ENCODE assay signal across 9 mouse cellular contexts in genomic region chr4:66403708-66404200, GRCm38 (mm10). TPM values are rescaled to one million over a fixed set of nuclear protein-coding genes. Genes with fewer than 3 reads are reported as not detected.
A peak's percentile ranks its signal among the peaks of the same experiment; 100 is the strongest.
DNase-seq lines count a peak whose midpoint lies in the region; ATAC-seq and TF ChIP-seq lines count a peak whose summit lies in the region.
"Had no signal": no experiment of that assay in that cellular context is flagged by ENCODE, and none has a peak within 500 bp of the region (broad histone marks: within the 10 kb centered on the region; RNA-seq: fewer than 3 reads in every experiment).

No protein-coding gene starts in this region.

- H3K27me3 ChIP-seq in forebrain, embryonic 11.5 days (ENCODE audit: control insufficient read depth, insufficient read depth, low read length), result peaks cover 11% of the 10 kb centered on the region
- H3K27me3 ChIP-seq in intestine, embryonic 15.5 days (replicated peaks), result peaks cover 28% of the 10 kb centered on the region
- H3K27me3 ChIP-seq in lung, embryonic 16.5 days (ENCODE audit: control insufficient read depth, insufficient read depth, low read depth, low read length), result peaks cover 37% of the 10 kb centered on the region

- no peak for TF ChIP-seq CTCF in brain, embryonic 14.5 days (IDR thresholded peaks at IDR 0.05; ENCODE audit: borderline replicate concordance, extremely low read depth, insufficient read depth, insufficient read length)

- no peak overlapping the region for H3K27ac ChIP-seq in forebrain, embryonic 11.5 days (ENCODE audit: low read depth, low read length)
- no peak overlapping the region for H3K27ac ChIP-seq in intestine, embryonic 15.5 days
- H3K27ac ChIP-seq in lung, embryonic 16.5 days (ENCODE audit: low read length), result no peak overlapping the region

- peak overlapping the region; percentile 76 for H3K4me3 ChIP-seq in forebrain, embryonic 11.5 days (ENCODE audit: low read depth, low read length)
- H3K4me3 ChIP-seq in intestine, embryonic 15.5 days (replicated peaks), result peak overlapping the region; percentile 66
- H3K4me3 ChIP-seq in lung, embryonic 16.5 days (ENCODE audit: low read length), result peak overlapping the region; percentile 68

- H3K4me1 ChIP-seq in forebrain, embryonic 11.5 days (replicated peaks; ENCODE audit: control insufficient read depth, insufficient read depth, low read length), result 0 out of 2 replicates have a peak, but pooled peaks cover 3% of the 10 kb centered on the region
- H3K4me1 ChIP-seq in intestine, embryonic 15.5 days (replicated peaks), result peaks cover 9% of the 10 kb centered on the region; the same call in 1 of the 2 replicates
- H3K4me1 ChIP-seq in lung, embryonic 16.5 days (replicated peaks; ENCODE audit: control insufficient read depth, insufficient read depth, low read length), result no peaks in the 10 kb centered on the region; the same call in 1 of the 2 replicates

- H3K9me3 ChIP-seq in forebrain, embryonic 11.5 days (ENCODE audit: control insufficient read depth, low read length), result no peaks in the 10 kb centered on the region
- no peaks in the 10 kb centered on the region for H3K9me3 ChIP-seq in intestine, embryonic 15.5 days
- no peaks in the 10 kb centered on the region for H3K9me3 ChIP-seq in lung, embryonic 16.5 days (ENCODE audit: control insufficient read depth, low read length)

- ATAC-seq in forebrain, embryonic 11.5 days (replicated peaks; ENCODE audit: low FRiP score), result peak; percentile 71
- ATAC-seq in intestine, embryonic 15.5 days, result peak; percentile 63
- peak; percentile 13 for ATAC-seq in lung, embryonic 16.5 days (ENCODE audit: low read depth)

- under 1% methylated on average over 45 of the region's 51 CpGs for WGBS in forebrain, embryonic 11.5 days
- under 1% methylated on average over 50 of the region's 51 CpGs for WGBS in intestine, embryonic 15.5 days
- under 1% methylated on average over 37 of the region's 51 CpGs for WGBS in lung, embryonic 16.5 days

- peak overlapping the region; percentile 93 for H3K4me2 ChIP-seq in forebrain, embryonic 11.5 days (ENCODE audit: low read depth, low read length, severe bottlenecking)
- H3K4me2 ChIP-seq in intestine, embryonic 15.5 days (replicated peaks), result peak overlapping the region; percentile 98
- H3K4me2 ChIP-seq in lung, embryonic 16.5 days (ENCODE audit: low read depth, low read length), result peak overlapping the region; percentile 93

- DNase-seq in kidney, adult 18-20 months, result peak; percentile 13
- no peak for DNase-seq in kidney, adult 8-10 months
- DNase-seq in brain, embryonic 14.5 days (ENCODE audit: low read depth), result peak; percentile 58
- peak; percentile 81 for DNase-seq in forebrain, embryonic 11.5 days (ENCODE audit: low spot score)
- peak; percentile 71 for DNase-seq in right cerebral cortex, postnatal 25 days
- DNase-seq in urinary bladder, postnatal 10 days (ENCODE audit: low spot score), result no peak

- no peaks in the 10 kb centered on the region for H3K36me3 ChIP-seq in forebrain, embryonic 11.5 days (ENCODE audit: control insufficient read depth, insufficient read depth, low read length)
- no peaks in the 10 kb centered on the region for H3K36me3 ChIP-seq in intestine, embryonic 15.5 days
- H3K36me3 ChIP-seq in lung, embryonic 16.5 days (ENCODE audit: control insufficient read depth, insufficient read depth, low read length), result no peaks in the 10 kb centered on the region
- H3K36me3 ChIP-seq: G1E had no signal

- TF ChIP-seq POLR2A in brain, embryonic 14.5 days (IDR thresholded peaks at IDR 0.05; ENCODE audit: borderline replicate concordance, extremely low read depth, insufficient read depth, insufficient read length, poor library complexity, severe bottlenecking), result no peak

- H3K9ac ChIP-seq in forebrain, embryonic 11.5 days (ENCODE audit: low read length), result peak overlapping the region; percentile 87
- H3K9ac ChIP-seq in intestine, embryonic 15.5 days, result peak overlapping the region; percentile 58
- peak overlapping the region; percentile 63 for H3K9ac ChIP-seq in lung, embryonic 16.5 days (ENCODE audit: low read length)

RNA-seq across cellular contexts. Expression of gene Astn2, which starts 0.7 kb away (rescaled TPM):
- 11.8 and 23.7 TPM in 2 replicates for polyA plus RNA-seq in brain, embryonic 14.5 days (2012; rRNA removed)
- 0.94 and 1.2 TPM in 2 replicates for polyA plus RNA-seq in forebrain, embryonic 11.5 days (2014; fragmentation: Nextera tagmentation; extraction: Ambion mirVana)
- 0.55 and 0.57 TPM in 2 replicates for polyA plus RNA-seq in intestine, embryonic 15.5 days (2015; fragmentation: Nextera tagmentation; extraction: Ambion mirVana)
- polyA plus RNA-seq in lung, embryonic 16.5 days (2015; fragmentation: Nextera tagmentation; extraction: Ambion mirVana), result 0.08 and 0.36 TPM in 2 replicates
- polyA plus RNA-seq: G1E had no signal

Comparison
In these comparisons a context has a peak if more than half of its experiments do, and no peak if none do; other contexts are left out.
1. DNase-seq: peak in kidney, adult 18-20 months (single experiment), brain, embryonic 14.5 days (single experiment), forebrain, embryonic 11.5 days (single experiment) and right cerebral cortex, postnatal 25 days (single experiment); none in kidney, adult 8-10 months (0 of 2) and urinary bladder, postnatal 10 days (single experiment).
2. ATAC-seq: peak in every context shown above with its lines; median percentile 71 in forebrain, embryonic 11.5 days; 63 in intestine, embryonic 15.5 days; 13 in lung, embryonic 16.5 days.
3. Peak in every context shown above with its lines, with median percentiles within 50 percentile points of each other: H3K4me2 ChIP-seq, H3K4me3 ChIP-seq and H3K9ac ChIP-seq.